Mouse (Mus musculus) adrenal gland, adult 18-20 months (tissue): ENCODE data around the gene Ddt. TPM values are rescaled to one million over a fixed set of nuclear protein-coding genes. Genes with fewer than 3 reads are reported as not detected.

Experiments
- DNase-seq, 2 experiments: peaks; one replicate each; pipeline ENCODE4 v3.0.0; 2021 to 2022; ENCODE audit warnings: low spot score in 2 of 2
- long read RNA-seq, 2 experiments: library from polyadenylated mRNA; stranded (forward); transcript quantifications; one replicate each; pipeline ENCODE4 v2.0.0; 2021
- total RNA-seq, 2 experiments: library from RNA; stranded (reverse); gene quantifications; 1 replicate in 1 of 2; 2 replicates in 1 of 2; pipeline ENCODE4 v1.2.3; 2021

Gene Ddt
- 100 to 1,000 TPM; 137 to 153 TPM for total RNA-seq
- long read RNA-seq, experiment 1, transcript Ddt-201 (3 exons, 649 nt), result major isoform, 17 of 18 reads
- long read RNA-seq, experiment 1, partial matches to known transcripts, result 0 of 18 reads
- long read RNA-seq, experiment 1, other reads (novel, unspliced or antisense), result 0 of 18 reads
- long read RNA-seq, experiment 2, transcript Ddt-201 (3 exons, 649 nt), result major isoform, 121 of 127 reads
- long read RNA-seq, experiment 2, partial matches to known transcripts, result 0 of 127 reads
- long read RNA-seq, experiment 2, other reads (novel, unspliced or antisense), result 5 of 127 reads

DNA sequence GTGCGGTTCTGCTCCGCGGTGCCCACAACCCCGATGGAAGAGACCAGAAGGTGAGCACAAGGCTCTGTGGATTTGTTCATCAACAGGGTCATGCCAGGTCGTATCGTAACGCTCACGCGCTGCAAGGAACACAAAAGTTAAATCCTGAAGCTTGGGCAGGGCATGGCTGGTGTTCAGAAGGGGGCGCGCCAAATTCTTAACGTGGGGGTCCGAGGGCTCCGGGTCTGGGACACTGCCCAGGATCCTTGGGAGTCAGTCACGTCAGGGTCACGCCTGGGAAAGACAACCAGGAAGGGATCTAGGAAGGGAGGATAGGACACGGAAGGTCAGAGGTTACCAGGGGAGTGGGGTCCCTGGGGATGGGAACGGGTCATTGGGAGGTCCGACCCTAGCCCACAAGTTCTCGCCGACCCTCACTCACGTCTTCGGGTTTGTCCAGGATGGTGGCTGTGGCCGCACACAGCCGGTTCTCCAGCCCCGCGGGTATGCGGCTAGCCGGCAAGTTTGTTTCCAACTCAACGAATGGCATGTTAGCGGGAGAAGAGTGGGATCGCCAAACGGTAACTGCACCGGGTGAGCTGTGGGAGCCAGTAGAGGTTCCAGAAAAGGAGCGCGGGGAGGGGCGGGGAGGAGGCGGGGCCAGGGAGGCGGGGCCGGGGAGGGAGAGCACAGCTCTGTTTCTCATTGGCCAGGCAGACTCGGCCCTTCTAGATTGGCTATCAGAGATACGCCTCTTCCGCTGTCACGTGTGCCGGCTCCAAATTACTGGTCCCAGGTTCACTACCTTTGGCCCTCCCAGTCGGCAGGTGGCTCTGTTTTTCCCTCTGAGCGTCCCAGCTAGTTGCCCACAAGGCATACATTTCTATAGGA, at the start of gene Ddt:
Ddt (minus strand) TSS at position 620 of the 870 bp plus-strand sequence.
- DNase-seq, result peak; percentile 74 to 79

DNA sequence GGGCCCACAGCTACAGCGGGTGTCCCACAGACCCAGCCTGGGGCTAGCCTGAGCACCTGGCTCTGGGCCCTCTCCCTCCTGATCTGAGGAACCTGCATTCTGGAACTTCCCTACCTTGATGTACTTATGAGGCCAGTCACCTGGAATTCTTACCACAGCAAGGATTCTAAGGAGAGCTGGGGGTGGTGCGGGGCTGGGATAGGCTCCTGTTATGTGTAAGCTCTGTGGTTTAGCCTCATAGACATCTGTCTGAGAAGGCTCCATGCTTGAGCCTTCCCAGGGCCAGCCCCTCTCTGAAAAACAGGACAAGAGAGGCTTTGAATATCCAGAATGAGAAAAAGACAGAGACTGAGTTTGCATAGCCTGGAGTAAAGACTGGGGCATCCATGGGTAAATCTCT, 49.2 kb upstream of the Ddt start, which contains the start of gene Gstt4:
Gstt4 (minus strand) TSS at position 101 of the 400 bp plus-strand sequence.
- no peak for DNase-seq

DNA sequence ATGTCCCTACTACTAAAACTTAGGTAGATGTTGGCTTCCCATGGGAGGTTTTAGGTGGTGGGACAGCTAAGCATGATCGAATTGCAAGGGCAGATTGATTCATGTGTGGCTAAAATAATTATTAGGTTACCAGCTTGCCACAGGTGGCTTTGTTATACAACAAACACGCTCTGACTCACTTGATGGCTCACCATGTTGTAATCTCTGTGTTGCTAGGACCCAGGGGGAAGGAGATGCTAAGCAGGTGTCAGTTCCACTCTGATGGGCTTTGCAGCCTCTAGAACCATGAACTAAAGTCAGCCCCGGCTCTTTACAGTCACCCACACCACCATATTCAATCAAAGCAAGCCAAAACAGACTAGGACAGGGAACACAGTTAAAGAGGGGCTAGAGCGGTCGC, 46.7 kb upstream of the Ddt start:
- no peak for DNase-seq

DNA sequence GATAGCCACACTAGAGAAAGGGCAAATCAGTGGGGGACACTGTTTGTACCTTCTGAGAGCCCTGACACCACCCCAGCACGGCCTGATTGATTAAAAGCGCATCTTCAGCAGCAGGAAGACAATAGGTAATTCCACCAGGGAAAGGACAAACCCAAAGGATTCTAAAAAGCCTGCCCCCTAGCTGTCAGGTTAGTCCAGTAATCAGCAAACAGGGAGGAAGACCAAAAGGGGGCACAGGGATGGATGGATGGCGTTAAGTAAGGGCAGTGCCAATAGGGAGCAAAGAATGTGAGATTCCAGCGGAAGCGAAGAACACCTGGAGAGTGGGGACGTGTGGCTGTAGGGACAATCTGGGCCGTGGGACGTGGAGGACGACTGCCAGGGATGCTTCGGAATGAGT, 45.4 kb upstream of the Ddt start:
- DNase-seq, result no peak

DNA sequence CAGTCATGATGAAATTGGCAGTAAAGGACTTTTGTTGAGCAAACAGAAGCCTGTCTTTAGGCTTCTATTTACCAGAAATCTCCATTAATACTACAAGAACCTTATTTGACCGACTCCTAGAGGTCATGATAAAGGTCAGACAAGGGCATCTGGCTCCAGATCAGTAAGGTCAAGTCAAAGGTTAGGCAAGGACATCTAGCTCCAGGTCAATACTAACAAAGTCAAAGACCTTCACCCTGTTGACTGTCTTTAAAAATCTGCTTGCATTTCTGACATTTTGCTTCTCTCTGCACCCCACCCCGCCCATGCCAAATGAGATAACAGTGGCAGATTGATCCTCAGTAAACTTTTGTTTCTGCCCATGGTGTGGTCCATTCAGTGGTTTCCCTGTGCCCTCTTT, 31.0 kb upstream of the Ddt start:
- DNase-seq, result no peak

DNA sequence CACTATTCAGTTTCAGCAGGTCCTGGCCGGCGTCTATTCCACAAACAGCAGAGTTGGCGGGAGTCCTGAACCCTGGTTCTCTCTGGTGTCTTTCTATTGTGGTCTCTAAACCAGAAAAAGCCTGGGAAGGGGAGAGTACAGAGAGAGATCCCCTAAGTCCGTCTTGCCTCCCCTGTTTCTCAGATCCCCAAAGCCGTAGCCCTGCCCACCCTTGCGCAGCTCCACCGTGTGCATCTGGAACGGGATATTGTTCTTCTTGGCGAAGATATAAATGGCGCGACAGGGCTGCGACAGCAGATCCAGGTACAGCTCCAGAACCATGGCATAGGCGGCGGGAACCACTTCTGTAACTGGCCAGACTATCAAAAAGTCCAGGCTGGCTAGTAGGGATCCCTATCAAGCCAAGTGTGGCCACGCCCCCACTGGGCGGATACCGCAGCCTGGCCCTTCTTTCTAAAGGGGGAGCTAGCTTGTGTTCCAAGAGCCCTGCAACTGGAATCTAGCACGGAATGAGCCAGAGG, 25.0 kb upstream of the Ddt start, which contains the start of gene Gstt1:
Gstt1 (minus strand) TSS at position 409 of the 521 bp plus-strand sequence.
- DNase-seq, result peak; percentile 51 to 57

DNA sequence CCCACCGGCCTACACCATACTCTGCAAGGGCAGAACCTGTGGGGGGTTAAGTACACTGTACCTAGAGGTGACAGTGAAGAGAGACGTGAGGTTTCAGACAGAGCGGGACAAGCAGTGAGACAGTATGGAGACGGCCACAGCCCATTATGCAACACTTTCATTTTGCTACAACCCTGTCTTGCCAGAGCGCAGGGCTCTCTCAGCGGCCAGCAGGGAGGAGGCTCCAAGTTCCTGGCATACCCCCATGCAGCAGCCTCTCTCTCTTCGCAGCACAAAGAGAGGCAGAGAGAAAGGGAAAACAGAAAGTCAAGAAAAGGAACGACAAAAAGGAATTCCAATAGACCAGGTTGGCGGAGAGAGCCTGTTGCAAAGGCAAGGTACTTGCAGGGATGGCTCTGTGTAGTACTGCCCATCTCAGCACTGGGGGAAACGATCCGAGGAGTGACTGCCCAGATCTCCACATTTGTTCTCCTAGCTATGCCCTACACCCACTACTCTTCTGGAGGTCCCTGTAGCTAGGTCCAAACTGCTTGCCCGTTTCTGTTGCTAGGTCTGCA, 24.5 kb upstream of the Ddt start:
- peak; percentile 41 to 48 for DNase-seq

DNA sequence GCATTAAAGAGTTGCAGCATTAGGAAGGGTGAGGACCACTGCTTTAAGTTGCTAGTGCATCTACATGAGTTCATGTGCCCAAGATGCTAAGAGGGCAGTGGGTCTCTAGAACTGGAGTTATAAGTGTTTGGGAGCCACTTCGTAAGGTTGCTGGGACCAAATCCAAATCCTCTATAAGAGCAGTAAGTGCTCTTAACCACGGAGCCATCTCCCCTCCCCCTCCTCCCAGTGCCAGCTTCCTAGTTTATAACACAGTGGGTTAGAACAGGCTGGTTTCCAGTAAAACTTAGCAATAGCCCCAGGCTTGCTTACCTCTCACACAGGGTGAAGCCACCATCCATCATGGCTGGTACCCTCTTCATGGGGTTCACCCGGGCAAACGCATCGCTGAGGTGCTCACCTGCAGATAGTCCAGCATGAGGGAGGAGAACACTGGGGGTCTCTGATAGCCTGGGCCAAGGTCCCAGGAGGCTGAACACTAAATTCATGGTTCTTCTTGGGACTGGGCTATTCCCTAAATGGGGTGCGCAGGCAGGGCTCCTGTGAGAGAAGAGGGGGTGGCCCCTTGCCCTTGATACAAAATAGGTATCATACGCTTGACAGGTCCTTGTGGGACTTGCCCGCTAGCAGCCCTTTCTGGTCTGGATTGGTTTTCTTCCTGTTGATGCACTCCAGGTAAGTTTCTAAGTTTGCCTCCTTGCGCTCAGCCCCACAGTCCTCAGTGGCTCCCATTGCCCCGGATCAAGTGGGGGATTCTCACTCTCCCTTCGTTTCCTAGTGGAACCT, 23.7 kb upstream of the Ddt start:
- no peak for DNase-seq

DNA sequence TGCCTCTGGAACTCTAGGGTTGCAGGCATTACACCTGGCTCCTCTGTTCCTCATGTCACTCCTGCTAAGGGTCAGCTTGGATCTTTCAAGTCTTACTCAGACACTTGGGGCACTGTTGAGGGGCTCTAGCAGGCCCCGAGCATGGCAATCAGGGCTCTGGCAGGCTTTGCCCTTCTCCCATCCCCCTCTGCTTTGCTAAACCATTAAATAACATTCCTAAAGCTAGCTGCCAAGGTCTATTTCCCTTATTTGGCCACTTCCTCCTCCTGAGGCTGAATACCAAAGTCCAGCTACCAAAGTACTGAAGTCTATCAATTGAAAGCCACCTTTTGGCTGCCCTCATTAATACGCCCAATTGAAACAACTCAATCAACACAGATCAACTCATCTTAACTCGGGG, 21.7 kb upstream of the Ddt start:
- DNase-seq, result no peak

DNA sequence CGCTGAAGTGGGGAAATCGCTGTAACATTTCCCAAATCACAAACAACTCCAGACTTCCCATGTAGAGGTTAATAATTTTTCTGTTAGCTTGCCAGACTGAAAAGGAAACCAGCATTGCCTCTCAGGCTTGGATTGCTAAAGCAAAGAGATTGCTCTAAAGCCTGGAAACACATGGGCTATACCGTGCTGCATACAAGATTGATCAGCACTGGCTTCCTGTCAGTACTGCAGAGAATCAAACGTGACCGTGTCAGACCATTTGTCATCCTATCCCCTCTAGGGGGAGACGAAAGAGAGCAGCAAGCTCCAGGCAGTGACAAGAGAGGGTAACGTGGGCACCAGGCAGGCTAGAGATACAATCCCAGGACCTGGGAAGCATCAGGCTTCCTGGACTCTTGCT, 17.6 kb upstream of the Ddt start:
- DNase-seq, result no peak

DNA sequence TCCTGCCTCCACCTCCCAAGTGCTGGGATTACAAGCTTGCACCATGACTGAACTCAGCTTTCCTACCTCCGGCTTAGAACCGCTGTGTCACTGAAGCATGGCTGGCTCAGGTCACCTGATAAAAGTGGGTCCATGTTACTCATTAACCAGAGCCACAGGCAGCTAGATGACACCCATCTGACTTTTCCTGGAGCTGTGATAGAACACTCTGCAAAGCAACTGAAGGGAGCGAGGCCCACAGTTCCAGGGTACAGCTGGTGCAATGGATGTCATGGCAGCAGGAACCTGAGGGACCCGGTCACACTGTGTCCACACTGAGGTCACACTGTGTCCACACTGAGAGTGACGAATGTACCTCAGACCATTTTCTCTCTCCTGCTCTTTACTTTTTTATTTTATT, 16.6 kb upstream of the Ddt start:
- DNase-seq, result no peak

DNA sequence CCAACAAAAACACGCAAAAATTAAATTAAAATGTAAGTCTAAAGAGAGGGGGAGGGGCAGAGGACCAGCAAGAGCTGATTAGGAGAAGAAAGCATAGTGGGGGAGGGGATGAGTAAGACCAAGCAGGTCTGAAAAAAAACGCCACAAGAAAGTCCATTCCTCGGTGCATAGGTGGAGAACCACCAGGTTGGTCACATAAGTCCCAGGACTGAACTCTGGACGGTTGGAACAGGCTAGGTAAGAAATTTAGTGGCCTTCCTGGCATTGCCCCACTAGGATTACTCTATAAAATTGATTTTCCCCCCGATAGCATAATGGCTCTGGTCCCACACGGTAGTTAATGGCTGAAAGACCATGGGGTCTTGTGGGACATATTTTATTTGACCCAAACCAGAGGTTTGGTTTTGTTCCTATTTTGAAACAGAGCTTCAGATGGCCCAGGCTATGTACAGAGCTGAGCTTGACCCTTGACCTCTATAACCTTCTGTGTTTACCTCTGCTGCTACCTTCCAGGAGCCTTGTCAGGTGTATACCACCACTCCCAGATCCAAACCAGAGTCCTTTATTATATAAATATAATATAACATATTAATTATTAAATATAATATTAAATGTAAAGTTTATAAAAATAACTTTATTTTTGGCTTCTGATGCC, 16.0 kb upstream of the Ddt start:
- DNase-seq, result no peak

DNA sequence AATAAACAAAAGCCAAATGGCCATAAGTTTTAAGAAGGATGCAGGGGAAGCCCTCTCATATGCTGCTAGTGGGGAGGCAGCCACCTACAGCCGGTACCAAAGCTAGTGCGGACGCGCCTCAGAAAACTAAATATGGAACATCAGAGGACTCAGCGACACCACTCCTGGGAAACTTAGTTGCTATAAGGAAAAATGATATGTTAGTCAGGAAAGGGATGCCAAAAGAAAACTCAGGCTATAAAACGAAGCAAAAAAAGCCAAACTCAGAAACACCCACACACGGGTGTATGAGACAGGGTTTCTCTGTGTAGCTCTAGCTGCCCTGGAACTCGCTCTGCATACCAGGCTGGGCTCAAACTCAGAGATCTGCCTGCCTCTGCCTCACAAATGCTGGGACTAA, 15.1 kb upstream of the Ddt start:
- no peak for DNase-seq

DNA sequence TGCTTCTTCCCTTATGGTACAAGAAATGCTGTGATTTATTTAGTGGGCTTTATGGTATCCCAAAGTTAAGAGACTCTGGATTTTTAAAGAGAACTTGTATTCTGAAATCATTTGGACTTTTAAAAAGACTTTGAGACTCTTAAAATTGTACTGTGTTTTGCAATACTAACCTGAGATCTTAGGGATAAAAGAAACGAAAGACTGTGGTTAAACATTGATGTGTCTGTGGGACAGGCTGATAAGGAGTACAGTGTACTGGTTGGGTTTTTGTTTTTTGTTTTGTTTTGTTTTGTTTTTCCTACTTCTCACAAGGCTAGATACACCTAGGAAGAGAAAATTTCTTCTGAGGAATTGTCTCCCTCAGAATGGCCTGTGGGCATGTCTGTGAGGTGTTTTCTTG, 12.2 kb upstream of the Ddt start:
- DNase-seq, result no peak

DNA sequence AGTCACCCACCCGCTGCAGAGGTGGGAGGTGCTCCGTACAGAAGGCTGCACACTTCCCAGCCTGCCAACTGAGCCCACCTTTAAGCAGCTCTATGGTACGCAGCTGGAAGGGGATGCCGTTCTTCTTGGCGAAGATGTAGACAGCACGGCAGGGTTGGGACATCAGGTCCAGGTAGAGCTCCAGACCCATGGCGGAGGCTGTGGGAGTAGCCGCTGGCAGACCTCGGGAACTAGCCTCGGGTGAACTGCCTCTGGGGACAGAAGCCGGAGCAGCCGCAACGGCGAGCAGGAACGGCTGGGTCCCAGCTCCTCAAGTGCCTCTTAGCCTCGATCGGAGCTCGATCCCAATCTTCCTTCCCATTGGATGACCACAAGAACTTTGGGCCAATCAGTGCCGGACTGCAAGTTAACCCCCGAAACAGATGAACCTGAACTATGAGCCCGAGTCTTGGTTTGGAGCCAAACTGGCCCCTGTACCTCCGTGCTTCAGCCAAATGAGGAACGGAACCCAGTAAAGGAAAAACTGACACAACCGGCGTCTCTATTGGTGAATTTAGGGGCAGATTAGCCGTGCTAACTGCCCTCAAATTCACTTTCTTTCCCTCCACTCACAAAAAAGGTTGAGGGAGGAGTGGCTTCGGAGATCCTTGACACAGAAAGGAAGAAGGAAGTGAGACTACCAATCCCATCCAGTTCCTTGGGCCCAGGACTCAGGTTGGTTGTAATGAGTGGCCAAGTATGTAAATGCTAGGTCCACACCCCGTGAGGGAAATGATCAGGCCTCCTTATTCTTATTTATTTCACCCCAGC, 7.8 kb upstream of the Ddt start, which contains the start of the genes Gm20441 and Gstt3:
Gm20441 (minus strand) TSS at position 186 of the 810 bp plus-strand sequence.
Gstt3 (minus strand) TSS at position 646 of the 810 bp plus-strand sequence.
- peak; percentile 57 for DNase-seq

DNA sequence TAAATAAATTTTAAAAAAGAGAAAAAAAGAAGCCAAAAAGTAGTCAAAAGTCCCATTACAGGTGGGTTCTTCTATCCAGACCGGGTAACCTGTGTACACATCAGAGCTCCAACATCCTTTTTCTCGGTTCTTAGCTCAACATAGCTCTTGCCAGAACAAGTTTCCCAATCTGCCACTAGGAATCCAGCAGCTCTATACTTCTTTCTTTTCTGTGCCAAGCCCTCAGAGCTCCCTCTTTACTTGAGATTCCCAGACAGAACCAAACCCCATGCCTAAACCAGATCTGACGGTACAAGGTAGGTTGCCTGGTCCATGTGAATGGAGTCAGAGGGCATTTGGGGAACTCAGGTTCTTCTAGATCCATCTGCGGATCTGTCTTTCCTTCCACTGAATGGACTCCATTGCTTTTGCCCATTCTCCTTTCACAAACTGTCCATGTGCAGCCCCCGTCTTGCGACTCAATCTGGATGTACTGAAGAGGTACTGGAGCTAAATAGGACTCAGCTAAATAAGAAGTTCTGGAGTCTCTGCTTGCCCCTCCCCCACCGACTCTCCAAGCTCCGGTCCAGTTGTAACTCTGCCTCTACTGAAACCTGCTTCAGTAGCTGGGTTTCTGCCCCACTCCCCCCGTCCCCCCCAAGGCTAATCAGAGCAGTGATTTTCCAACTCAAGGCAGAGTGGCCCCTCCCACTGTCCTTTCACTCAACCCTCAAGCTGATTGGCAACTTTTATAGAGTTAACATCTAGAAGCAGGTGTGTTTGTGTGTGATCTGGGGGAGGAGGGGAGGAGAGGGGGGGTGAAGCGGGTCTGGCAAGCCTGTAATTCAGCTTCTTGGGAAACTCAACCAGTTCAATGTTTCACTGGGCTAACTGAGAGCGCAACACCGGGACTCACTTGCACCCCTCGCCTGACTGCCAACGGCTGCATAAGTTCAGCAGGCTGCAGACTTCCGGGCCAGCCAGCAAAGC, 6.3 kb upstream of the Ddt start:
- no peak for DNase-seq

DNA sequence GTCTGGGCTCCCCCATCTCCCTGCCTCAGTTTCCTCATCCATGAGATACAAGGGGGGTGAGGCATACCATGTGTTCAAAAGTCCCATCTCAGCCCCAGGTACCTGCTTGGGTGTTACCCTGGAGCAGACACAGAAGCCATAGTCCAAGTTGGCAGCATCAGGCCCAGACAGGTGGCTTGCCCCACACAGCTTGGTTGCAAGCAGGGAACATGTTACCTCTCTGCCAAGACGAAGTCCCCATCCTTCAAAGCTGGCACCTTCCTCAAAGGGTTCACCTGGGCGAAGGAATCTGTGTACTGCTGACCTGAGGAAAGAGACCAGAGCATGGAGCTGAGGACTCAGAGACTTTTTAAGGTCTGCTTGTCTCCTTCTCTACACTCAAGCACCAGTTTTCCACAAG, 4.7 kb upstream of the Ddt start:
- DNase-seq, result no peak

DNA sequence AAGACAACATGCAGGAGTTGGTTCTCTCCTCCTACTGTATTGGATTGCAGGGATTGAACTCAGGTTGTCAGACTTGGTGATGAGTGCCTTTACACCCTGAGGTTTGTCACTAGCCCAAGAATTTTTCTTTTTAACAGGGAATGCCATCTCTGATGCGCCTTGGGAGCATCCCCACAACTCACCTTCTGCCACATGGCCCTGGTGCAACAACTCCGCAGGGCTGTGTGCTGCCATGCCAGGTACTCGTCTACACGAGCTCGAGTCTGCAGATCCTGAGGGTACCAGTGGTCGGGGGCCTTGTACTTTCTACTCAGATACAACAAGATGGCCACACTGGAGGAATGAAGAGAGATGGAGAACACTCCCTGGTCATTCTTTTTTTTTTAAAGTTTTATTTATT, 3.3 kb upstream of the Ddt start:
- no peak for DNase-seq
